Mouse (Mus musculus) liver, postnatal 0 days (tissue): ENCODE measurements around the gene Crip2. TPM values are rescaled to one million over a fixed set of nuclear protein-coding genes. Genes with fewer than 3 reads are reported as not detected.

Experiments
- ATAC-seq: fragments of 200-750 bp; cut with Nextera tagmentation; 2 replicates; pipeline ENCODE4 v1.8.0; 2017; ENCODE audit warnings: mild to moderate bottlenecking, moderate library complexity
- DNase-seq: peaks from one replicate; pipeline ENCODE4 v3.0.0-alpha.2; 2016
- H3K27ac ChIP-seq: fragments of 300-500 bp; sonication (generic); 2 replicates; pipeline ENCODE4 v1.5.1; 2014; ENCODE audit warnings: antibody characterized with exemption, moderate library complexity, mild to moderate bottlenecking, low read depth
- H3K27me3 ChIP-seq: fragments of 300-500 bp; sonication (generic); 2 replicates; pipeline ENCODE4 v1.6.1; 2014; ENCODE audit warnings: low read length, control low read depth, mixed read lengths; ENCODE audit not compliant: insufficient read depth
- H3K36me3 ChIP-seq: fragments of 300-500 bp; sonication (generic); replicated peaks from 2 replicates; pipeline ENCODE4 v1.6.1; 2014; ENCODE audit warnings: mild to moderate bottlenecking, control low read depth, low read length, moderate library complexity, mixed read lengths; ENCODE audit not compliant: insufficient read depth
- H3K4me1 ChIP-seq: fragments of 300-500 bp; sonication (generic); 2 replicates; pipeline ENCODE4 v1.6.1; 2014; ENCODE audit warnings: antibody characterized with exemption, mild to moderate bottlenecking, control low read depth; ENCODE audit not compliant: insufficient read depth
- H3K4me2 ChIP-seq: fragments of 300-500 bp; sonication (generic); 2 replicates; pipeline ENCODE4 v1.6.1; 2014; ENCODE audit warnings: low read depth, mild to moderate bottlenecking, low read length, moderate library complexity, mixed read lengths
- H3K4me3 ChIP-seq: fragments of 300-500 bp; sonication (generic); 2 replicates; pipeline ENCODE4 v1.5.1; 2014; ENCODE audit warnings: low read depth, low read length
- H3K9ac ChIP-seq: fragments of 300-500 bp; sonication (generic); replicated peaks from 2 replicates; pipeline ENCODE4 v1.6.1; 2014; ENCODE audit warnings: mild to moderate bottlenecking, moderate library complexity
- H3K9me3 ChIP-seq: fragments of 300-500 bp; sonication (generic); 2 replicates; pipeline ENCODE4 v1.6.1; 2016; ENCODE audit warnings: mild to moderate bottlenecking, control low read depth, low read length, mixed read lengths
- CTCF ChIP-seq: sonication (generic); IDR thresholded peaks from 2 replicates; pipeline ENCODE4 v1.5.1; 2016; ENCODE audit warnings: antibody characterized with exemption, low read depth
- EP300 ChIP-seq: IDR thresholded peaks from 2 replicates; pipeline ENCODE4 v1.6.1; 2016; ENCODE audit warnings: antibody characterized with exemption, low read depth, mild to moderate bottlenecking
- WGBS: fragments of 180-500 bp; shearing (Covaris S2); extraction: QIAGEN DNeasy Blood & Tissue Kit; methylation state at CpG from one replicate; pipeline ENCODE4 v1.1.7; 2014; ENCODE audit not compliant: insufficient replicate concordance; 5-methylcytosine and 5-hydroxymethylcytosine counted together
- polyA plus RNA-seq: library from polyadenylated mRNA; unstranded; fragments of >200 nt; fragmentation: Nextera tagmentation; extraction: Ambion mirVana; gene quantifications from 2 replicates; pipeline ENCODE4 v1.2.1, GENCODE M21; 2015

Crip2 gene
- polyA plus RNA-seq, 1 experiment from 2014 or later = 67.4 TPM

DNA sequence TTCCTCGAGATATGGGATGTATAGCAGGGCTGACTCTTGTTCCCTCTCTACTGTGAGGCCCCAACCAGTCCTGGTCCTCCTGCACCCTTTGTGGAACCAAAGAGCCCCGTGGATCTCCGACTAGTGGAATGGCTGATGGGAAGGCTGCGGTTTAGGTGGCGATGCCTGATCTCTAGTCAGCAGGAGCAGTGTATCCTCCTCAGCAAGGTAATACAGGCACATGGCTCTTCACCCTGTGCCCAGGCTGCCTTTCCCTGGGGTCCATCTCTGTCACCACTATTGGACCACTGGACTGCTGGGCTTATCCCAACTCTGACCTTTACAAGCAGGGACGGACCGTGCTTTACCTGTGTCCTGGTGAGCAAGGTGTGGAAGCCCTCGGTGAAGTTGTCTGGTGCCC lies 17.5 kb downstream of the Crip2 start:
- no peak overlapping the region for H3K27ac ChIP-seq
- DNase-seq (no peak), ATAC-seq (no peak)
- WGBS = 90% methylated on average over 8 of the region's 8 CpGs
- no peaks in the 10 kb centered on the region for H3K9me3 ChIP-seq
- H3K36me3 ChIP-seq = no peaks in the 10 kb centered on the region
- H3K9ac ChIP-seq = no peak overlapping the region
- H3K4me3 ChIP-seq = no peak overlapping the region
- H3K4me1 ChIP-seq = peaks cover 21% of the 10 kb centered on the region
- no peaks in the 10 kb centered on the region for H3K27me3 ChIP-seq
- H3K4me2 ChIP-seq = peak overlapping the region; percentile 96; the same call in 1 of the 2 replicates
- TF ChIP-seq CTCF (no peak), EP300 (no peak)

- Histone ChIP-seq H3K27ac (no peak overlapping the region), H3K9me3 (no peaks in the 10 kb centered on the region), H3K9ac (no peak overlapping the region), H3K4me1 (peaks cover 20% of the 10 kb centered on the region), H3K4me3 (no peak overlapping the region), H3K27me3 (no peaks in the 10 kb centered on the region), H3K36me3 (no peaks in the 10 kb centered on the region), H3K4me2 (no peak overlapping the region)
- WGBS = 89% methylated on average over 8 of the region's 8 CpGs
- DNase-seq (no peak), ATAC-seq (no peak)
- TF ChIP-seq CTCF (no peak), EP300 (no peak)
Observed at GRCm38 (mm10) chr12:113157971-113158370, 17.9 kb downstream of the Crip2 start.

DNA sequence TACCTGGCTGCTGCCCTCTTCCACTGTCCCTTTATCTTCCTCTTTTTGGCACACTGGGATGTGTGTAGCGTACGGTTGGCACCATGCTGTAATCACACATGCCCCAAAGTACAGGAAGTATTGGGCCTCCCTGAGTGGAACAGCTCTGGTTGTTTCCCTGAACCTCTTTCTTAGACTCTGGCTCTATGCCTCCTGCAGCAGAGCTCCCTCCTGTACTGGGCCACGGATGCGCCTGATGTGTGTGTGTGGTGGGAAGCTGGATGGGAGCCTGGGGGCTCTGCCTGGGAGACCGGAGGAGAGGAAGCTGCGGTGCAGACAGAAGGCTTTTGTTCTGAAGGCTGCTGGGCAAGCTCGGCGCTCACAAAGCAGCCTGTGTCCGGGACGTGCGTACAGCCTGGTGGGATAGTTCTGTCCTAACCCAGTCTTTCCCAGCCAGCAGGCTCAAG lies 23.5 kb downstream of the Crip2 start:
- Histone ChIP-seq H3K4me1 (peaks cover 5% of the 10 kb centered on the region; the same call in 1 of the 2 replicates), H3K27me3 (no peaks in the 10 kb centered on the region), H3K36me3 (0 out of 2 replicates have a peak, but pooled peaks cover 6% of the 10 kb centered on the region), H3K4me2 (no peak overlapping the region), H3K9ac (no peak overlapping the region), H3K27ac (no peak overlapping the region), H3K4me3 (no peak overlapping the region), H3K9me3 (no peaks in the 10 kb centered on the region)
- no peak for ATAC-seq
- no peak for TF ChIP-seq CTCF
- no peak for TF ChIP-seq EP300
- WGBS = 77% methylated on average over 11 of the region's 11 CpGs
- no peak for DNase-seq

GRCm38 (mm10) chr12:113168031-113168536 lies 28.0 kb downstream of the Crip2 start:
- no peak overlapping the region for H3K4me3 ChIP-seq
- ATAC-seq = peak; percentile 82

GRCm38 (mm10) chr12:113176960-113177725 lies 37.1 kb downstream of the Crip2 start:
- DNase-seq = no peak
- Histone ChIP-seq H3K27ac (no peak overlapping the region), H3K4me3 (no peak overlapping the region), H3K9ac (no peak overlapping the region), H3K9me3 (no peaks in the 10 kb centered on the region), H3K36me3 (no peaks in the 10 kb centered on the region), H3K27me3 (no peaks in the 10 kb centered on the region), H3K4me2 (no peak overlapping the region), H3K4me1 (no peaks in the 10 kb centered on the region)
- ATAC-seq = no peak
- no peak for TF ChIP-seq CTCF
- TF ChIP-seq EP300 = no peak
- 78% methylated on average over 18 of the region's 18 CpGs for WGBS

More at GRCm38 (mm10) chr12:113168031-113168536, 28.0 kb downstream of the Crip2 start:
- H3K4me2 ChIP-seq = peak overlapping the region; percentile 42
- no peak overlapping the region for H3K9ac ChIP-seq
- H3K4me1 ChIP-seq = peaks cover 7% of the 10 kb centered on the region; the same call in 1 of the 2 replicates
- H3K27me3 ChIP-seq = no peaks in the 10 kb centered on the region
- TF ChIP-seq CTCF = no peak
- TF ChIP-seq EP300 = no peak
- no peaks in the 10 kb centered on the region for H3K9me3 ChIP-seq
- H3K36me3 ChIP-seq = 0 out of 2 replicates have a peak, but pooled peaks cover 6% of the 10 kb centered on the region
- peak overlapping the region; percentile 51 for H3K27ac ChIP-seq
- 29% methylated on average over 9 of the region's 9 CpGs for WGBS
- peak; percentile 43 for DNase-seq

DNA sequence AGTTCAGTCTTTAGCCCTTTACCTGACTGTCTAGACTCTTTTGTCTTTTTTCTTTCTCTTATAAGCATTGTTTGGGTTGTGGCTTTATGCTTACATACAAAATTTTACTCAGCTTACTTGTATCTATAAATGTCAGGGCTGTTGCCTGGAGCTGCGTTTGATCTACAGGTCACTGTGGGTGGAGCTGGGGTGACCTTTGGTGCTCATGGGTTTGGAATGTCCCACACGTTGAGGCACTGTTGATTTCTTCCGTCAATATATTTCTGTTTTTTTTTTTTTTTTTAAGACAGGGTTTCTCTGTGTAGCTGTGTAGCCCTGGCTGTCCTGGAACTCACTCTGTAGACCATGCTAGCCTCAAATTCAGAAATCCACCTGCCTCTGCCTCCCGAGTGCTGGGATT lies 41.0 kb downstream of the Crip2 start:
- WGBS = 53% methylated on average over 4 of the region's 4 CpGs
- TF ChIP-seq CTCF (no peak), EP300 (no peak)

More for the DNA sequence above, 41.0 kb downstream of the Crip2 start:
- Histone ChIP-seq H3K9me3 (no peaks in the 10 kb centered on the region), H3K27ac (no peak overlapping the region), H3K4me2 (no peak overlapping the region), H3K27me3 (peaks cover 10% of the 10 kb centered on the region), H3K9ac (no peak overlapping the region), H3K4me3 (no peak overlapping the region), H3K36me3 (no peaks in the 10 kb centered on the region), H3K4me1 (0 out of 2 replicates have a peak, but pooled peaks cover 2% of the 10 kb centered on the region)
- ATAC-seq = no peak
- DNase-seq = no peak
